Mouse (Mus musculus) stomach, postnatal 0 days (tissue): ENCODE results near the gene Clrn3.

Source experiments
- CTCF ChIP-seq: IDR thresholded peaks from 2 replicates; pipeline ENCODE4 v1.5.1; 2016; ENCODE audit warnings: antibody characterized with exemption, low read depth, mild to moderate bottlenecking, moderate library complexity
- EP300 ChIP-seq: optimal IDR thresholded peaks from 2 replicates; pipeline ENCODE3; 2016; ENCODE audit warnings: antibody characterized with exemption

DNA sequence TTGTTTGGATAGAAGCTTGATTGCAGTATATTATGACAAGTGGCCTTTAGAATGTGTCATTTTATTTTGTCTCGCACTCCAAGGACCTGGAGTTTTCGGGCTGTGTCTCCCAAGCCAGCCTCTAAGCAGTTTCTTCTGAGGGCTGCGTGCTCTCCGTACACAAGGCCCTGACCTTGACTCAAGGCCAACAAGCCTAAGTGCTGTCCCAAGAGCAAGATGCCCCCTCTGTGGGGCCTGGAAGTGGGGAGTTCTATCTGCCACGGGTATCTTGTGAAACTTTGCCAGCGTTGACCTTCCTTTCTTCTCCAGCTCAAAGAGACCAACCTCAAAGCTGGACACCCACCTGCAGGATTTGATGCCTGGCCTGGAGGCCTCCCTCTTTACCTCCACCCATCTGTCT lies 15.9 kb upstream of the Clrn3 start:
- no peak for TF ChIP-seq CTCF
- no peak for TF ChIP-seq EP300
